Comparison of ENCODE assay signal across 20 mouse cellular contexts in the genomic region with DNA sequence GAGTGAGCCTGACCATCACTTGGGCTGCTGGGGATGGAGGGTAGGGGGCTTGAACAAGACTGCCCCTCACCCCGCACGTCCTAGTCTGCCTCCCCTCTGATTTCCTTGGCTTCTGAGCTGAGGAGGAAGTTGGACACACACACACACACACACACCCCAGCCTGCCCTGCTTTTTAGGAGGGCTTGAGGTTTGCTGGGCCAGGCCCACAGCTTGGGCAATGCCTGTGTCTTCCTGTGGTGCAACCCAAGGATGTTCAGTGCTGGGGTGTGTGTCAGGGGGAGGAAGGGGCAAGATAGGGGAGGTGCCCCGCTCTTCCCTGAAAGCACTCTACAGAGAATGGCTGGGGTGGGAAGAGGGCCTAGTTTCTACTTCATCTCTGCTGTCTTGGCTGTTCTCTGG. TPM values are rescaled to one million over a fixed set of nuclear protein-coding genes. Genes with fewer than 3 reads are reported as not detected.
A peak's percentile ranks its signal among the peaks of the same experiment; 100 is the strongest.
DNase-seq lines count a peak whose midpoint lies in the region; TF ChIP-seq lines count a peak whose summit lies in the region.
"Had no signal": no experiment of that assay in that cellular context is flagged by ENCODE, and none has a peak within 500 bp of the region (broad histone marks: within the 10 kb centered on the region; RNA-seq: fewer than 3 reads in every experiment).

No protein-coding gene starts in this region.

- intact Hi-C loops in gastrocnemius, postnatal 14 days (cut with DNase I; ENCODE audit: low total_unique reads) = no loop called here

- no peaks in the 10 kb centered on the region for H3K36me3 ChIP-seq in macrophage (ENCODE audit: inconsistent target)
- H3K36me3 ChIP-seq: embryonic facial prominence, embryonic 13.5 days; kidney, embryonic 15.5 days; limb, embryonic 15.5 days had no signal

- no peak overlapping the region for H3K4me3 ChIP-seq in bone marrow macrophage, adult 2 months (ENCODE audit: insufficient read depth, low read length)
- no peak overlapping the region for H3K4me3 ChIP-seq in macrophage (ENCODE audit: inconsistent target)
- H3K4me3 ChIP-seq: embryonic facial prominence, embryonic 13.5 days; heart, adult 2 months; kidney, embryonic 15.5 days; layer of hippocampus, adult 2 months; limb, embryonic 15.5 days had no signal

- no peak for TF ChIP-seq CTCF in bone marrow macrophage, adult 2 months (IDR thresholded peaks at IDR 0.05; ENCODE audit: low read depth, low read length)

- H3K4me1 ChIP-seq in bone marrow macrophage, adult 2 months (ENCODE audit: control insufficient read depth, insufficient read depth, low read length) = peaks cover 41% of the 10 kb centered on the region

- DNase-seq in layer of hippocampus, adult 9-11 months = peak; percentile 67
- no peak for DNase-seq in layer of hippocampus, postnatal 25 days (ENCODE audit: extremely low spot score in 1 of 2, low spot score in 1 of 2)
- DNase-seq in T-cell, adult 2 months (ENCODE audit: low spot score) = peak; percentile 16
- no peak for DNase-seq in urinary bladder, postnatal 4 days (ENCODE audit: low spot score in 2 of 2)
- no peak for DNase-seq in adrenal gland, postnatal 36 days
- no peak for DNase-seq in gastrocnemius, postnatal 14 days
- DNase-seq: adrenal gland, postnatal 14 days; cerebellum, postnatal 14 days; lung, postnatal 10 days; spleen, adult 18-20 months; thymus, postnatal 4 days had no signal

- TF ChIP-seq POLR2A in bone marrow macrophage, adult 2 months (IDR thresholded peaks at IDR 0.05; ENCODE audit: borderline replicate concordance, low read depth, low read length) = no peak

- 0% methylated on average over 2 of the region's 3 CpGs for WGBS in macrophage (ENCODE audit: missing documents)

- peaks cover 23% of the 10 kb centered on the region for H3K79me2 ChIP-seq in macrophage (ENCODE audit: inconsistent target)

- H3K27ac ChIP-seq in bone marrow macrophage, adult 2 months (ENCODE audit: insufficient read depth, low read depth, low read length) = peak overlapping the region; percentile 71
- H3K27ac ChIP-seq in macrophage = peak overlapping the region; percentile 52
- H3K27ac ChIP-seq: embryonic facial prominence, embryonic 13.5 days; heart, adult 2 months; kidney, embryonic 15.5 days; layer of hippocampus, adult 2 months; limb, embryonic 15.5 days had no signal

RNA-seq across cellular contexts. Expression of gene Vsir, which starts 2.5 kb away (rescaled TPM):
- 10 to 100 TPM; 25.2 to 25.9 TPM for total RNA-seq in layer of hippocampus, postnatal 25 days (2021)
- 536 and 666 TPM in 2 replicates for polyA plus RNA-seq in bone marrow macrophage, adult 2 months (2012; ENCODE audit: insufficient read depth, insufficient read length, missing spikeins)
- 100 to 1,000 TPM in 6 of 26 experiments, 10 to 100 TPM in 20; 10.8 to 164 (median 60.8) TPM for total RNA-seq in macrophage (2018; cell fraction: chromatin; rRNA removed)
- total RNA-seq in macrophage (2018; cell fraction: cytosol; rRNA removed) = 100 to 1,000 TPM in 24 of 26 experiments, 10 to 100 TPM in 2; 90.4 to 273 (median 157) TPM
- 100 to 1,000 TPM in 24 of 26 experiments, 10 to 100 TPM in 2; 88.2 to 317 (median 168) TPM for total RNA-seq in macrophage (2018; cell fraction: nucleus; rRNA removed)
- polyA plus RNA-seq in macrophage (2018) = 165 to 459 TPM (median 279 TPM) in 3 replicates
- total RNA-seq in adrenal gland, postnatal 36 days (2021) = 10 to 100 TPM; 10.0 to 16.9 TPM
- total RNA-seq in gastrocnemius, postnatal 14 days (2021) = 10 to 100 TPM; 12.9 to 14.7 TPM

RNA-seq across cellular contexts. Expression of gene Gm17455, which starts 55.4 kb away (rescaled TPM):
- 1 to 10 TPM in 1 of 2 experiments, under 1 TPM in 1; 0.34 to 1.2 TPM for total RNA-seq in layer of hippocampus, postnatal 25 days (2021)
- not detected in 2 replicates for polyA plus RNA-seq in bone marrow macrophage, adult 2 months (2012; ENCODE audit: insufficient read depth, insufficient read length, missing spikeins)
- 1 to 10 TPM in 6 of 26 experiments, under 1 TPM in 2, not detected in 18; 0.81 to 7.0 (median 1.4) TPM for total RNA-seq in macrophage (2018; cell fraction: chromatin; rRNA removed)
- total RNA-seq in macrophage (2018; cell fraction: cytosol; rRNA removed) = under 1 TPM in 7 of 26 experiments, not detected in 19; 0.14 to 0.59 (median 0.29) TPM
- 10 to 100 TPM in 1 of 26 experiments, 1 to 10 TPM in 9, under 1 TPM in 1, not detected in 15; 0.88 to 10.1 (median 1.5) TPM for total RNA-seq in macrophage (2018; cell fraction: nucleus; rRNA removed)
- polyA plus RNA-seq in macrophage (2018) = not detected in 3 replicates
- not detected for total RNA-seq in adrenal gland, postnatal 36 days (2021)
- under 1 TPM in 1 of 2 experiments, not detected in 1; 0.27 TPM for total RNA-seq in gastrocnemius, postnatal 14 days (2021)
- total RNA-seq: adrenal gland, postnatal 14 days; heart, adult 2 months; heart, postnatal 25 days; layer of hippocampus, adult 2 months had no signal
- polyA plus RNA-seq: testis, adult 2 months had no signal

Comparison
In these comparisons a context has a peak if more than half of its experiments do, and no peak if none do; other contexts are left out.
1. DNase-seq: peak in layer of hippocampus, adult 9-11 months (single experiment) and T-cell, adult 2 months (single experiment); none in layer of hippocampus, postnatal 25 days (0 of 2), urinary bladder, postnatal 4 days (0 of 2), adrenal gland, postnatal 36 days (0 of 2) and gastrocnemius, postnatal 14 days (single experiment).